Mouse (Mus musculus): ENCODE measurements at regions not wholly inside any gene's neighbourhood (a gene's known extent, or its start where the extent isn't known, plus 50 kb on each side); places are given as distances from the start of the nearest gene placed in this dataset.
A peak's percentile ranks its signal among the peaks of the same experiment; 100 is the strongest.

DNA sequence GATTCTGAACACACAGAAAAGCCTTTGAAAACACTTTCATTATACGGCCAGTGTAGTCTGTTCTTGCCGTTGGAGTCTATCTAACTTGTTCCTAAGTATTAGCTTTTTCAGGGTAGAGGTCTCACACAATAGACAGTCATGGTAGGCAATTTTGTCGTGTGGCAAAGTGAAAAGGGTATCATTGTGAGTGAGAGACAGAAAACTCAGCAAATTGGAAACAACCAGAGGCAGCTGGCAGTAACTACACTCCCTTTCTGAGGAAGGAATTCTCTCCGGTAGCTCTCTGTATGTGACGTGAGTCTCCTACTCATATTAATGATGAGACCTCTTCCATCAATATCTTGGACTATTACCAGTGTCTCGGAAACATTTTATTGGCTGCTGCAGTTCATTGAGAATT is 413.8 kb upstream of the Hnrnpa3 start:
- DNase-seq, result no peak

- no peak for DNase-seq
Observed at GRCm38 (mm10) chr2:75245662-75246061, 413.4 kb upstream of the Hnrnpa3 start.

DNA sequence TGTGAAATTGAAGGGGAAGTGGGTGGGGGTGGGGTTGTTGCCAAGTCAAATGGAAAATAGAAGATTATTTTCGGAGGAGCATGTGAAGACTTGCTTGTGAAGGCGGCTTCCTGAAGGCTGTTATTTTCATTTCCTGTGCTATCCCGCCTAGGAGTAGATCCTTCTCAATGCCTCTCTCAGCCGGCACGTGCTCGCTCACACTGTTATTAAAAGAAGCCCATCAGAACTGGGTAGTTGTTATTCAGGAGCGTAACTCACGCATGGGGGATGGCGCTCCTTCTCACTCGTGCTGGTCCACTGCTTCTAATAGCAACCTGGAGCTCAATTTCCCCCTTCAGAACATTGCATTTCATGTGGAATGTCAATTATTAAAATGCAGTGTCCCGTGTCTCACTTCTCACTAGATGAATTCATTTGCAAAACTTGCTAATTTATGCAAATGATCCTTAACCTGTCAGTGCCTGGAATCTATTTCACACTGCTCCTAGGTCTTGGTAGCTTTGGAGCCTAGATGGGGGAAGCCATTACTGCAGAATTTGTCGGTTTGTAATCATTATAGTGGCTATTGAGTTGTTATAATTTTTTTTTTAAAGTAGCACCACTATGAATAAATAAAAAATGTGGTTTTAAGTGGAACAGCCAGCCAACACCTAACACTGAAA is 412.8 kb upstream of the Hnrnpa3 start:
- no peak for DNase-seq

- no peak for DNase-seq
Observed at GRCm38 (mm10) chr2:75248251-75248650, 410.8 kb upstream of the Hnrnpa3 start.

GRCm38 (mm10) chr2:75250507-75250906 is 408.6 kb upstream of the Hnrnpa3 start:
- no peak for DNase-seq

- DNase-seq, result no peak
Observed at GRCm38 (mm10) chr2:75252829-75253228, 406.2 kb upstream of the Hnrnpa3 start.

DNA sequence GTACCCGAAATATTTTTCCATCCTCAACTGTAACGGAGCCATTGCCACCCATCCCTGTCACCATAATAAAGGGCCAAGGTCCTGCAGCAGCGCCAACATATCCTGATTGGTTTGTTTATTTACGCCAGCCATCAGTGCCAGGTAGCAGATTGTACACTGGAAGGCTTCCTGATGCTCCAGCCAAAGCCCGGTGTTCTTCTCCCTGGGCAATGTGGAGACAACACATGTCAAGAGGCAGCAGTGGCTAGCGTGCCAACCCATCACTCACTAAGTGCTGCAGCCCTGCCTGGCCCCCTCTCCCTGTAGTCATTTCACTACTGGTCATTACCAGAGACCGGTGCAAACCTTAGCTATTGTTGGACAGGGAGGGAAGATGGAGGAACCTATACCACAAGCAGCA is 393.8 kb upstream of the Hnrnpa3 start:
- DNase-seq, result no peak

DNA sequence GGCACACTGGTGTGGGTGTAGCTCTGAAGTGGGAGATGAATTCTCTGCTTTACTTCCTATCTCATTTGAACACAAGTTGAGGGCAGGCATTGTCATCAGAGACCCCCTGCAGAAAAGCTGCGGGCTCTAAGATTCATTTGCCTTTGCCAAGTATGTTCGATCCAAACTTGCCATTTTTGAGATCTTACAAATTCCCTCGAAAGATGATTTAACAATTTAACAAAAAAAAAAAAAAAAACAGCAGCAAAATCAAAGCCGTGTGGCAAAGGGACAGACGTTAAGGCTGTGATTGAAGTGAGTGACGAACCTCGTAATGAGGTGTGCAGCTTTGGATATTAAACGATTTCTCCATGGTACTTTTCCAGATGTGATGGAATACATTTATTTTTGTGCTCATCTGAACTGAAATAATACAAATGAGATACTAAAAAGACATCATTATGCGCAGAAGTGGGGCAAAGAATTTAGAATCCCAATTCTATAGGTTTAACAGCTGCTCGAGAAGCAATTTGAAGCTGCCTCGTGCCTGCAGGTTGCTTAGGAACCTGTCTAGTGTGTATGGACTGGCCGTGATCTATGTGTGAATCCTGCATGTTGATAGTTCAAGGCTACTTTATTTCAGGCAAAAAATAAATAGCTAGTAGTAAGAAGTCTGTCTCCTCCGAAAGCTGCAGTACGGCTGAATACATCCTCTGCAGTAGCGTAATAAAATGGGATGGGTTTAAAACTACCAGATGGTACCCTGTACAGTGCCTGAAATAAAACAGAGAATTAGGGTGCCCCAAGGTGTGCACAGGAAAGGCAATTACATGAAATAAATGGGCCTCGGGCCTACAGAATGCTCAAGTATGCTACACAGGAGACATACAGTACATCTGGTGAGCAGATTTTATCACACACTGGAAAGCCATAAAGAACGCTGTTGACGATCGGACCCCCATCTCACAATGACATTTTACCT is 393.0 kb upstream of the Hnrnpa3 start:
- DNase-seq, result no peak

DNA sequence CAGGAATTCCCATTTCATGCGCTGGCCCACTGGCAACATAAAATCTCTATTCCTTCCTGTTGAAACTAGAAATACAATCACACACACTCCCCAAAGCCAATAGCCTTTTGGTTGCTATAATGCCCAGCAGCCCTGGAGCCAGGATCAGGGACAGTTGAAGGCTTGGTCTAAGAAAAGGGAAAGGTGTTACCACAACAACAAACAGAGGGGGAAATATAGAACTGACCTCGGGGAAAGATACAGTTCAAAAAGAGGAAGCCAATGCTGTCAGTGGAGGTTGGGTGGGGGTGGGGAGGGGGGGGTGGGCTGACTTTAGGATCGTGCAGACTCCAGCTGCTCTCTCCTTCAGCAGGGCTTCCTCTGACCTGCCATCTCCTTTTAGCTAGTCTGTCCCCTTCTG is 391.1 kb upstream of the Hnrnpa3 start:
- no peak for DNase-seq

GRCm38 (mm10) chr2:75269446-75269845 is 389.6 kb upstream of the Hnrnpa3 start:
- DNase-seq, result no peak

GRCm38 (mm10) chr2:75270115-75270514 is 388.9 kb upstream of the Hnrnpa3 start:
- no peak for DNase-seq

GRCm38 (mm10) chr2:75287900-75288299 is 371.2 kb upstream of the Hnrnpa3 start:
- no peak for DNase-seq

GRCm38 (mm10) chr2:75291674-75292073 is 367.4 kb upstream of the Hnrnpa3 start:
- no peak for DNase-seq

DNA sequence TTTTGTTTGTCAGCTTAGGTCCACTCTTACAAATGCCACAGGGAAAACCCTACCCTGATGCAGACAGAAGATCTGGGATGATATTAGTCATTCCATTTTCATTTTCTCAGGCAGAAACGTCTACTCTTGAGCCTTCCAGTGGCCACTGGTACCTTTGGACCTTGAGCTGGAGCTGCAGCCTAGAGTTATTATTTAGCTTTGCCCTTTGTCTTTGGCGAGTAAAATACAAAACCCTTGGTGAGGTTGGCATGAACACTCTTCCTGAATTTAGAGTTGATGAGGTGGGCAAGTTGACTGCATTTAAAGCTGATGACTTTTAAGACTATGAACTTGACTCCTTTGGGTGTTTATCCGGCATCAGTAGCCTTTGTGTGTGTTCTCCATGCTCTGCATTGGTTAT is 352.2 kb upstream of the Hnrnpa3 start:
- DNase-seq, result no peak

DNA sequence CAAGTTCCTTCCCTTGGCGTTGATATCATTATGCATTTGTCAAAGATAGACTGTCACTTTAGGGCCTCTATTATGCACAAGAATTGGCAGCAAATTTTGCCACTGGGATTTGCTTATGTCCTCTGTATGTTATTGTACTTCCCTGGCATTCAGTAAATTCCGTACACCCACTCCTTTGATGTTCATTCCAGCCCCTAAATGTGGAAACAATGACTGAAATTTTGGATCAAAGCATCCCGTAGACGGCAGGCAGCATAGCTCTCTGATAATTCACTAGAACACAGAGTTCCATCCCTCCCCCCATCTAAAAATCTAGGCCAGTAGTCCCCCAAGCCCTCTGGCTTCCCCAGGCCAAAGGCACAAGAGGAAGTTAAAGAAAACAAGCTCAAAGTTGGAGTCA is 347.9 kb upstream of the Hnrnpa3 start:
- no peak for DNase-seq

DNA sequence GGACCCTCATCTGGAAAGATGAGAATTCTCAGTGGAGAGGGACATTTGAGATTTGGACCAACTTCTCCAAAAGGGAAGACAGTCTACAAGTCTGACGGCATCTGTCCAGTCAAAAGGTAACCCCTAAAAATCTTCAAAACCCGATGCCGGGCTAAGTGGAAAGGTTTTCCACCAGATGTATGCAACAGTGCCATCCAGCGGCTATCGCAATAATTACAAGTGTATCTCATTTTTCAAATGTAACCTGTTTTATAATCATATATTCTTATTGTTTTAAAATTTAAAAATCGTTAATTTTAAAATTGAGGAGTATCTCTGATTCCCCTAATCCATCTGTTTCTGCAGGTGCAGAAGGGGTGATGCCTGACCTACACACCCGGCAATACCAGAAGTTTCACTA is 346.8 kb upstream of the Hnrnpa3 start:
- peak; percentile 18 for DNase-seq

- DNase-seq, result no peak
Observed at GRCm38 (mm10) chr2:75315341-75315740, 343.7 kb upstream of the Hnrnpa3 start.

DNA sequence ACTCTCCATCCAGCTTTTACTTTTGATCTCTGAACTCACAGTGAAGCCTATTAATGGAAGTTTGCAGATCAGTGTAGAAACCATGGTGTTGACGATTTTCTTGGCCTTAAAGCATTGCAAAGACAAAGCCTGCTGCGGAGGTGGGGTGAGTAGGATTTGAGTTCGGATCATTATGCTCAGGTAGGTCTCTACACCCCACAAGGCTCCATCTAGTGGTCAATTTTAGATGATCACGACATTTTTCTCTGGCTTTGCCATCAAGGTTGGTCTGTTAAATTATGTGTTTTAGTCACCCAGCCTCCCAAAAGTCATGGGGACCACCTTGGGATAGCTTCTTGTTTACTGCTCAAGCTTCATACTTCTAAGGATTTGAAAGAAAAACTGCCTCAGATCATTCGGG is 340.9 kb upstream of the Hnrnpa3 start:
- DNase-seq, result no peak

DNA sequence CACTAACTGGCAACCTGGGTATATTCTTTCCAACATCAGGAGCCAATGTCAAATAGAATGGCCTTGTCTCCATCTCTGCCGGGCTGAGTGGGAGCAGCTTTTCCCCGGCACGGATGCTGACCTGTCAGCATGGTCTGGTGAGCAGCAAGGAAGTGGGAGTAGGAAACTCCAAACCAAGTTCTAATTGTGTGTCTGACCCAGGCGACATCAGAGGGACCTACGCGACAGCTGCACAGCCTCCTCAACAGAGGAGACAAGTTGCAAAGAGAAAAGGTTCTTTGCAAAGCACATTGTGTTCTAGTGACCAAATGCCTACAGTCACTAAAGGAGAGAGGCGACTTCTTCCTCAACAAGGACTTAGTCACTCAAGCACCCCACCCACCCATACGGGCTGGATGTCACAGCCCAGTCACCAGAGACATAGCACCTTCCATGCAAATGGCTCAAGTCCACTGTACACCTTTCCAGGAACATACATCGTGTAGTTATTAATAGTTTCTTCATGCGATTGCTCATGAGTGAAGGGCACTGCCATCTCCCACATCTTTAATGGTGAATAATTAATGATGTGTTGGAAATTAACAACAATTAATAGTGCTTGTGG is 334.8 kb upstream of the Hnrnpa3 start:
- DNase-seq, result no peak

DNA sequence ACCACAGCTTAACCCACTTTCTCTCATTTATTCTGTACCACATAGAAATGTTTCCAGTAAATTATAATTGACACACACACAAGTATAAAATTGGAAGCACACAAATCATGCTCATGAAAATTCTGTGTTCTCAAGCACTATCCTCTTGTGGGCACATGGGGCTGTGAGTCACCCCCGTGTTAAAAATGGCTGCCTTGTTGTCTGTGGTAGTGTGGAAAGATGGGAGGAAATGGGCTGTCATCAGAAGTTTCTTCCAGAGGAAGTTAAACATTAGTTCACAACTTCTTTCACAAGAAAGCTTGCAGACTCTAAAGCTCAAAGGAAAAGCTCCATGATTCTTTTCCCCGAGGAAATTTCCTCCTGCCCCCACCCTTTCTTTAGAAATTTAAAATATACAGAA is 329.5 kb upstream of the Hnrnpa3 start:
- DNase-seq, result no peak

- DNase-seq, result no peak
Observed at GRCm38 (mm10) chr2:75341310-75341709, 317.8 kb upstream of the Hnrnpa3 start.

GRCm38 (mm10) chr2:75341726-75342280 is 317.3 kb upstream of the Hnrnpa3 start:
- no peak for DNase-seq

- no peak for DNase-seq
Observed at GRCm38 (mm10) chr2:75350902-75351301, 308.2 kb upstream of the Hnrnpa3 start.

- DNase-seq, result no peak
Observed at GRCm38 (mm10) chr2:75351965-75352364, 307.1 kb upstream of the Hnrnpa3 start.
